Mouse (Mus musculus) myocyte (in vitro differentiated cells): ENCODE data around the gene Gnaq. TPM values are rescaled to one million over a fixed set of nuclear protein-coding genes. Genes with fewer than 3 reads are reported as not detected.

Experiments
- H3K27me3 ChIP-seq: one replicate; pipeline ENCODE4 v1.6.1; 2011; ENCODE audit not compliant: control insufficient read depth, insufficient read depth, insufficient read length
- H3K36me3 ChIP-seq: one replicate; pipeline ENCODE4 v1.6.1; 2011; ENCODE audit not compliant: control insufficient read depth, insufficient read depth
- H3K4me2 ChIP-seq: one replicate; pipeline ENCODE4 v1.6.1; 2011; ENCODE audit warnings: low read depth, control low read depth
- H3K4me3 ChIP-seq: one replicate; pipeline ENCODE4 v1.5.1; 2011; ENCODE audit warnings: mild to moderate bottlenecking, control low read depth, moderate library complexity
- H3K79me2 ChIP-seq: one replicate; pipeline ENCODE4 v1.6.1; 2011; ENCODE audit not compliant: control insufficient read depth, insufficient read depth
- H3ac ChIP-seq: one replicate; pipeline ENCODE4 v1.6.1; 2011; ENCODE audit not compliant: control insufficient read depth, insufficient read length
- CEBPB ChIP-seq: IDR thresholded peaks from 2 replicates; pipeline ENCODE4 v1.6.1; 2011; ENCODE audit warnings: mild to moderate bottlenecking, moderate library complexity; ENCODE audit not compliant: poor library complexity, insufficient read depth, severe bottlenecking
- E2F4 ChIP-seq: IDR thresholded peaks from one replicate; pipeline ENCODE4 v1.6.1; 2011; ENCODE audit warnings: mild to moderate bottlenecking, control low read depth, moderate library complexity; ENCODE audit not compliant: insufficient read depth
- MAX ChIP-seq: IDR thresholded peaks from one replicate; pipeline ENCODE4 v1.6.1; 2011; ENCODE audit warnings: low read depth, mild to moderate bottlenecking, control low read depth
- MYOD1 ChIP-seq, 3 experiments: IDR thresholded peaks; one replicate each; pipeline ENCODE4 v1.6.1; 2011; ENCODE audit warnings: control low read depth in 2 of 3, low read depth in 2 of 3, mild to moderate bottlenecking in 2 of 3, moderate library complexity in 1 of 3; ENCODE audit not compliant: insufficient read length in 2 of 3, control insufficient read depth in 1 of 3
- MYOG ChIP-seq, 3 experiments: IDR thresholded peaks; one replicate each; pipeline ENCODE4 v1.6.1; 2011; ENCODE audit warnings: control low read depth in 2 of 3, low read depth in 2 of 3, mild to moderate bottlenecking in 2 of 3; ENCODE audit not compliant: insufficient read length in 2 of 3, control insufficient read depth in 1 of 3, insufficient read depth in 1 of 3
- POLR2A ChIP-seq: IDR thresholded peaks from one replicate; pipeline ENCODE4 v1.6.1; 2011; ENCODE audit warnings: low read depth, mild to moderate bottlenecking, control low read depth, moderate library complexity; ENCODE audit not compliant: insufficient read length
- POLR2AphosphoS2 ChIP-seq: IDR thresholded peaks from one replicate; pipeline ENCODE4 v1.6.1; 2011; ENCODE audit warnings: low read depth, control low read depth; ENCODE audit not compliant: insufficient read length
- REST ChIP-seq: IDR thresholded peaks from one replicate; pipeline ENCODE4 v1.6.1; 2011; ENCODE audit warnings: mild to moderate bottlenecking, control low read depth, moderate library complexity; ENCODE audit not compliant: insufficient read depth, insufficient read length
- SRF ChIP-seq: IDR thresholded peaks from one replicate; pipeline ENCODE4 v1.6.1; 2011; ENCODE audit warnings: low read depth; ENCODE audit not compliant: control insufficient read depth, insufficient read length
- TCF12 ChIP-seq: IDR thresholded peaks from one replicate; pipeline ENCODE4 v1.6.1; 2011; ENCODE audit warnings: mild to moderate bottlenecking, control low read depth; ENCODE audit not compliant: poor library complexity, insufficient read depth, severe bottlenecking
- TCF3 ChIP-seq: IDR thresholded peaks from one replicate; pipeline ENCODE4 v1.6.1; 2011; ENCODE audit warnings: low read depth, control low read depth; ENCODE audit not compliant: insufficient read length
- USF1 ChIP-seq: IDR thresholded peaks from one replicate; pipeline ENCODE4 v1.6.1; 2011; ENCODE audit warnings: low read depth, mild to moderate bottlenecking, control low read depth, moderate library complexity
- polyA plus RNA-seq: library from polyadenylated mRNA; unstranded; fragments of >200 nt; fragmentation: generic; extraction: Trizol; gene quantifications from one replicate; pipeline ENCODE4 v1.2.1, GENCODE M21; 2012; ENCODE audit warnings: missing spikeins

The Gnaq gene
- polyA plus RNA-seq, 1 experiment: 8.3 TPM

- Histone ChIP-seq H3ac (no peak overlapping the region), H3K79me2 (peaks cover 88% of the 10 kb centered on the region), H3K27me3 (no peaks in the 10 kb centered on the region), H3K4me3 (no peak overlapping the region), H3K36me3 (no peaks in the 10 kb centered on the region), H3K4me2 (no peak overlapping the region)
- no peak for TF ChIP-seq USF1
- no peak for TF ChIP-seq CEBPB
- no peak for TF ChIP-seq POLR2A
- no peak for TF ChIP-seq MYOD1 (IDR thresholded peaks at IDR 0.05; ENCODE audit: control insufficient read depth in 1 of 3, insufficient read length in 2 of 3, low read depth in 2 of 3)
- no peak for TF ChIP-seq POLR2AphosphoS2
- TF ChIP-seq TCF12: no peak
- TF ChIP-seq SRF: no peak
- TF ChIP-seq MAX: no peak
- no peak for TF ChIP-seq E2F4
- TF ChIP-seq REST: no peak
- no peak for TF ChIP-seq TCF3
- no peak for TF ChIP-seq MYOG (IDR thresholded peaks at IDR 0.05; ENCODE audit: control insufficient read depth in 1 of 3, insufficient read depth in 1 of 3, insufficient read length in 2 of 3, low read depth in 2 of 3)
Measured at GRCm38 (mm10) chr19:16140710-16141109, 8.1 kb downstream of the Gnaq start.

- Histone ChIP-seq H3K36me3 (no peaks in the 10 kb centered on the region), H3K4me2 (no peak overlapping the region), H3K4me3 (no peak overlapping the region), H3K27me3 (no peaks in the 10 kb centered on the region), H3K79me2 (peaks cover 87% of the 10 kb centered on the region), H3ac (no peak overlapping the region)
- TF ChIP-seq TCF12: no peak
- no peak for TF ChIP-seq POLR2AphosphoS2
- no peak for TF ChIP-seq SRF
- no peak for TF ChIP-seq POLR2A
- no peak for TF ChIP-seq USF1
- TF ChIP-seq TCF3: no peak
- no peak for TF ChIP-seq MYOD1 (IDR thresholded peaks at IDR 0.05; ENCODE audit: control insufficient read depth in 1 of 3, insufficient read length in 2 of 3, low read depth in 2 of 3)
- TF ChIP-seq MYOG (IDR thresholded peaks at IDR 0.05; ENCODE audit: control insufficient read depth in 1 of 3, insufficient read depth in 1 of 3, insufficient read length in 2 of 3, low read depth in 2 of 3): no peak
- TF ChIP-seq MAX: no peak
- no peak for TF ChIP-seq CEBPB
- TF ChIP-seq REST: no peak
- no peak for TF ChIP-seq E2F4
Measured at GRCm38 (mm10) chr19:16141857-16142256, 9.2 kb downstream of the Gnaq start.

GRCm38 (mm10) chr19:16142990-16143389, 10.4 kb downstream of the Gnaq start:
- H3K4me2 ChIP-seq: no peak overlapping the region
- no peaks in the 10 kb centered on the region for H3K36me3 ChIP-seq
- no peak overlapping the region for H3K4me3 ChIP-seq
- no peak overlapping the region for H3ac ChIP-seq
- no peak for TF ChIP-seq MYOG (IDR thresholded peaks at IDR 0.05; ENCODE audit: control insufficient read depth in 1 of 3, insufficient read depth in 1 of 3, insufficient read length in 2 of 3, low read depth in 2 of 3)
- no peak for TF ChIP-seq POLR2AphosphoS2
- TF ChIP-seq REST: no peak
- TF ChIP-seq MAX: no peak
- no peak for TF ChIP-seq E2F4
- TF ChIP-seq MYOD1 (IDR thresholded peaks at IDR 0.05; ENCODE audit: control insufficient read depth in 1 of 3, insufficient read length in 2 of 3, low read depth in 2 of 3): no peak
- TF ChIP-seq CEBPB: no peak
- no peak for TF ChIP-seq TCF3
- no peak for TF ChIP-seq POLR2A
- no peak for TF ChIP-seq TCF12
- TF ChIP-seq SRF: no peak
- no peak for TF ChIP-seq USF1
- peaks cover 85% of the 10 kb centered on the region for H3K79me2 ChIP-seq
- no peaks in the 10 kb centered on the region for H3K27me3 ChIP-seq

GRCm38 (mm10) chr19:16147446-16147845, 14.8 kb downstream of the Gnaq start:
- Histone ChIP-seq H3K27me3 (no peaks in the 10 kb centered on the region), H3ac (no peak overlapping the region), H3K36me3 (no peaks in the 10 kb centered on the region), H3K4me2 (no peak overlapping the region), H3K4me3 (no peak overlapping the region), H3K79me2 (peaks cover 72% of the 10 kb centered on the region)
- TF ChIP-seq REST: no peak
- TF ChIP-seq CEBPB: no peak
- no peak for TF ChIP-seq E2F4
- TF ChIP-seq POLR2AphosphoS2: no peak
- no peak for TF ChIP-seq MAX
- no peak for TF ChIP-seq POLR2A
- TF ChIP-seq TCF12: no peak
- no peak for TF ChIP-seq USF1
- no peak for TF ChIP-seq MYOD1 (IDR thresholded peaks at IDR 0.05; ENCODE audit: control insufficient read depth in 1 of 3, insufficient read length in 2 of 3, low read depth in 2 of 3)
- TF ChIP-seq MYOG (IDR thresholded peaks at IDR 0.05; ENCODE audit: control insufficient read depth in 1 of 3, insufficient read depth in 1 of 3, insufficient read length in 2 of 3, low read depth in 2 of 3): no peak
- TF ChIP-seq TCF3: no peak
- TF ChIP-seq SRF: no peak

- no peak overlapping the region for H3ac ChIP-seq
- no peak overlapping the region for H3K4me2 ChIP-seq
- peaks cover 63% of the 10 kb centered on the region for H3K79me2 ChIP-seq
- no peak for TF ChIP-seq CEBPB
- TF ChIP-seq USF1: no peak
- TF ChIP-seq E2F4: no peak
- TF ChIP-seq MYOD1 (IDR thresholded peaks at IDR 0.05; ENCODE audit: control insufficient read depth in 1 of 3, insufficient read length in 2 of 3, low read depth in 2 of 3): no peak
- TF ChIP-seq MYOG (IDR thresholded peaks at IDR 0.05; ENCODE audit: control insufficient read depth in 1 of 3, insufficient read depth in 1 of 3, insufficient read length in 2 of 3, low read depth in 2 of 3): no peak
- H3K27me3 ChIP-seq: no peaks in the 10 kb centered on the region
- H3K36me3 ChIP-seq: no peaks in the 10 kb centered on the region
- no peak overlapping the region for H3K4me3 ChIP-seq
Measured at GRCm38 (mm10) chr19:16149094-16149493, 16.5 kb downstream of the Gnaq start.
